Mouse (Mus musculus): ENCODE results near the gene Gimap7. TPM values are rescaled to one million over a fixed set of nuclear protein-coding genes. Genes with fewer than 3 reads are reported as not detected.

The Gimap7 gene
- total RNA-seq, 1 experiment from 2014 or later: 121 TPM

- no peak for ATAC-seq (ENCODE audit: extremely low read depth, insufficient number of reproducible peaks, low FRiP score, poor library complexity, severe bottlenecking)
Measured at GRCm38 (mm10) chr6:48733660-48734059, 15.2 kb downstream of the Gimap7 start.

DNA sequence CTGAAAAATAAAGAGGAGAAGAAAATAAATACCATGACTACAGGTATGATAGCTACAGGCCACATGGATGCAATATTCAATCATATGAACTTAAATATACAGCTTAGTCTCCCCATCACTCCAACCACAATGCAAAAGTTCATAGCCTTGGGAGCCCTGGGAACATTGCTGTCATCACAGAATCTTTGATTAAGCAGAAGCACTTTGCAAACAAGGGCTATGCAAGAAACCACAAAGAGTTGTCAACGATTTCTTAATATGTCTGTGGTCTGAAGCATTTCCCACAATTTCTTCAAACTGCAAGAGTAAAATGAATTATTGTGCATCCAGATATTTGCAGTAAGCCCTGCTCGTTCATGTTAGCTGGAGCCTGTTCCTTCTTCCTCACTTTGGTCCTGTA lies 18.6 kb downstream of the Gimap7 start:
- no peak for ATAC-seq (ENCODE audit: extremely low read depth, insufficient number of reproducible peaks, low FRiP score, poor library complexity, severe bottlenecking)

DNA sequence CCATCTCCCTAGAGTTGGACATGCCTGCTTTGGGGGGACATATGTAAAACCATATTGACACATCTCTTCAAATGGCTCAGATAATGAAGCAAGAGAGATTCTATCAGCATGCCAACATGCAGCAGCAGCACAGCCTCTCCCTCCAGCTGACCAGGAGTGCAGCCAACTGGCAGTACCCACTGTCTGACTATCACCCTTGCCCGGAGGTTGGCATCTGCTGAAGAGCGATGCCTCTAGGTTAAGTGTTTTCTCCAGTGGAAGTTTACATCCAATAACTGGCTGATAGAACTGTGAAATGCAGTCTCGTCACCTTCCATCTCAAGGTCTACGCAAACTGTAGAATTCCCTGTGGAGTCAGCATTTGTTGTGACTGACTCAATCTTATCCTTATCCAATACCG lies 19.3 kb downstream of the Gimap7 start:
- ATAC-seq (ENCODE audit: extremely low read depth, insufficient number of reproducible peaks, low FRiP score, poor library complexity, severe bottlenecking): no peak

GRCm38 (mm10) chr6:48738961-48739779 lies 20.7 kb downstream of the Gimap7 start, which contains the start of gene Gimap1:
TSS of gene Gimap1 (plus strand) at chr6:48739054.
- peak; percentile 71; the same call in 1 of the 2 replicates for ATAC-seq (ENCODE audit: extremely low read depth, insufficient number of reproducible peaks, low FRiP score, poor library complexity, severe bottlenecking)

GRCm38 (mm10) chr6:48739780-48740055 lies 21.3 kb downstream of the Gimap7 start:
- no peak for ATAC-seq (ENCODE audit: extremely low read depth, insufficient number of reproducible peaks, low FRiP score, poor library complexity, severe bottlenecking)

DNA sequence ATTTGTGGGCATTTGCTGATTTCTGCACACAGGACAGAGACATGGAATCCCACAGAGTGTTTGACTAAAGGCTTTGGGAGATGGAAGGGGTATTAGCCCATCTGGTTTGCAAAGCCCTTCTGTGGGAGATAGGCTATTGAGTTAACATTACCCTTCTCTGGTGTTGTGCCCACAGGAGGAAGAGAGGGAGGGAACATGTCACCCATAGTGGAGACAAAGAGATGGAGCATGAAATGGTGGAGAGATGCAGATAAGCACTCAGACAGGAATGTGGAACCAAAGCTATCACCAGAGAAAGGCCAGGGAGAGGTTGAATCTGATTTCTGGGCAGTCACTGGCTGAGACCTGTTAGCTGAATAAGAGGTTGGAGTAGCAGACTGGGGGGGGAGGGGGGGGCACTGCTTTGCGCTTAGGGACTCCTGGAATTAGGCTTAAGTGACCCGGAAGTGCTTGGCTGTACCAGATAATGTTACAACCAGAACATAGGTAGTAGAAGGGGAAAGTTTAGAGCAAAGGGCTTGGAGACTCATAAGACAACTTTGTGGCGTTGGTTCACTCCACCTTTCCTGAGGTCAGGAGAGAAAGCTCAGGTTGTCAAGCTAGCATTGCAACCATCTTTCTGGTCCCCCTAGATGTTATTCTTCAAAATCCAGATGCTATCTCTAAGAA lies 22.2 kb downstream of the Gimap7 start:
- ATAC-seq (ENCODE audit: extremely low read depth, insufficient number of reproducible peaks, low FRiP score, poor library complexity, severe bottlenecking): no peak

GRCm38 (mm10) chr6:48741273-48741672 lies 22.9 kb downstream of the Gimap7 start:
- no peak for ATAC-seq (ENCODE audit: extremely low read depth, insufficient number of reproducible peaks, low FRiP score, poor library complexity, severe bottlenecking)

GRCm38 (mm10) chr6:48741711-48742206 lies 23.3 kb downstream of the Gimap7 start:
- no peak for ATAC-seq (ENCODE audit: extremely low read depth, insufficient number of reproducible peaks, low FRiP score, poor library complexity, severe bottlenecking)

- no peak for ATAC-seq (ENCODE audit: extremely low read depth, insufficient number of reproducible peaks, low FRiP score, poor library complexity, severe bottlenecking)
Measured at GRCm38 (mm10) chr6:48742422-48743351, 24.3 kb downstream of the Gimap7 start.

- ATAC-seq (ENCODE audit: extremely low read depth, insufficient number of reproducible peaks, low FRiP score, poor library complexity, severe bottlenecking): no peak
Measured at GRCm38 (mm10) chr6:48745490-48745889, 27.1 kb downstream of the Gimap7 start.

GRCm38 (mm10) chr6:48745959-48746889 lies 27.8 kb downstream of the Gimap7 start, which contains the start of gene Gimap5:
TSS of gene Gimap5 (plus strand) at chr6:48746197.
- peak; percentile 57 for ATAC-seq (ENCODE audit: extremely low read depth, insufficient number of reproducible peaks, low FRiP score, poor library complexity, severe bottlenecking)

DNA sequence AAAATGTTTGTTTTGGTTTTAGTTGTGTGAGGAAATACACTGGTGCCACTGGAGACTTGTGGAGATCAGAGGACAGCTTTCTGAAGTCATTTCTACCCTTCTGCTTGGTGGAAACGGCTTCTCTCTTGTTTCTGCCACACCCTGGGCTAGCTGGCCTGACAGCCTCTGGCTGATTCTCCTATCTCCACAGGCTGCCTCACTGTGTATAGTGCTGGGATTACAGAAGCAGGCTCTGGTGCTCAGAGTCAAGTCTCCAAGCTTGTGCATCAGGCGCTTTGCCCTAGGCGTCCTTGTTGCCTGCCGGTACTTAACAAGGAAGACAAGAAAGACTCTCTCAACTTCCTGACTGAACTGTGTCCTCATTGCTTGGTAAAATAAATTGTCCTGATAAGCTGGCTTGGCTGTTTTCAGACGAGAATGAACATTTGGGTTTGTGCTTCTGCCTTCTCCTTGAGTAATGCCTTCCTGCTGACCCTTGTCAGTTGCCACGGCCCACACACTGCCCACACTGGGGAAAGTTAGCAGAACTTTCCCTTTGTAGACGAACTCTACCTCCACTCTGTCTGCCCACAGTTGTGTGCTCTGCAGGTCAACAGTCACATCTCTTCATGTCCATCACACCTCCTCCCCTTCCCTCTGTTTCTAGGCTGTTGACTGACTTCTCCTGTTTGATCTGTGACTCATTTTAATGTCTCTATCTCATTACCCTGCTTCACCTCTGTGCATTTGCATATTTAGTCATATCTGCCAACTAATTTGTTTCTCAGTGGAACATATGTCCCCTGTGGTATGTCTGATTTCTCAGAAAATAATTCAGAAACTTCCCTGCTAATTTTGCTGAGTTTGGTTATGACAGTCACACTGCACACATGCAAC lies 28.9 kb downstream of the Gimap7 start:
- peak; percentile 39; the same call in 1 of the 2 replicates for ATAC-seq (ENCODE audit: extremely low read depth, insufficient number of reproducible peaks, low FRiP score, poor library complexity, severe bottlenecking)

- no peak for ATAC-seq (ENCODE audit: extremely low read depth, insufficient number of reproducible peaks, low FRiP score, poor library complexity, severe bottlenecking)
Measured at GRCm38 (mm10) chr6:48763567-48764270, 45.3 kb downstream of the Gimap7 start.

GRCm38 (mm10) chr6:48764496-48764895 lies 46.1 kb downstream of the Gimap7 start:
- ATAC-seq (ENCODE audit: extremely low read depth, insufficient number of reproducible peaks, low FRiP score, poor library complexity, severe bottlenecking): no peak

- peak; percentile 52; the same call in 1 of the 2 replicates for ATAC-seq (ENCODE audit: extremely low read depth, insufficient number of reproducible peaks, low FRiP score, poor library complexity, severe bottlenecking)
Measured at GRCm38 (mm10) chr6:48768178-48768869, 49.9 kb downstream of the Gimap7 start.

DNA sequence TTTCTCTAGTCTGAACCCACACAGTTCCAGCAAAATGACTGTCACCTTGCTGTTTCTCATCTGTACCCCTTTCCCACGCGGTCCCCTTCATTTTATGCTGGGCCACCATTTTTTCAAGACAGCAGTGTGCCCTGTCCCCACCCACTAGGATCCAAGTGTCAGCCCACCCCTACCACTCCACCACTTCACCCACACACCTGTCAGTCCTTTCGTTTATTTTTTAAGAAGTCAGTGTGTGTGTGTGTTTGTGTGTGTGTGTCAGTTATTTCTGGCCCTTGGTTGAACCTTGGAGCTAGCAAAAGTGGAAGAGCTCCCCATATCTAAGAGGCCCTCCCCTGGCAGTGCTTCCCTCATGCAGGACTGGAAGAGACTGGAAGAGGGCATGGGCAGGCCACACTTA lies 50.5 kb downstream of the Gimap7 start:
- ATAC-seq (ENCODE audit: extremely low read depth, insufficient number of reproducible peaks, low FRiP score, poor library complexity, severe bottlenecking): no peak
